Mouse (Mus musculus): Measurements from ENCODE around the gene Mef2c. TPM values are rescaled to one million over a fixed set of nuclear protein-coding genes. Genes with fewer than 3 reads are reported as not detected.

The Mef2c gene
- total and polyA plus RNA-seq, 3 experiments: not detected

GRCm38 (mm10) chr13:83579410-83579809 lies 75.6 kb downstream of the Mef2c start:
- no peaks in the 10 kb centered on the region for H3K79me2 ChIP-seq (ENCODE audit: control insufficient read depth, insufficient read depth, low read length, poor library complexity)
- H3K27ac ChIP-seq (ENCODE audit: control insufficient read depth, low read depth, low read length): no peak overlapping the region
- H3K9me3 ChIP-seq (replicated peaks; ENCODE audit: insufficient read depth, low read length): no peaks in the 10 kb centered on the region
- no peak overlapping the region for H3K4me3 ChIP-seq (ENCODE audit: control insufficient read depth in 1 of 2, insufficient read depth in 1 of 2, low read depth in 2 of 2, low read length in 2 of 2)
- no peaks in the 10 kb centered on the region for H3K27me3 ChIP-seq (ENCODE audit: control insufficient read depth in 1 of 2, insufficient read depth in 2 of 2, low read length in 2 of 2)
- no peak for DNase-seq (ENCODE audit: low read depth, low spot score)
- H3K9ac ChIP-seq (ENCODE audit: control insufficient read depth, low read depth, low read length, poor library complexity, severe bottlenecking): no peak overlapping the region
- H3K4me1 ChIP-seq (ENCODE audit: control insufficient read depth in 1 of 2, insufficient read depth in 2 of 2, low read length in 2 of 2): no peaks in the 10 kb centered on the region
- no peaks in the 10 kb centered on the region for H3K36me3 ChIP-seq (ENCODE audit: control insufficient read depth in 1 of 2, insufficient read depth in 2 of 2, low read length in 2 of 2)
- TF ChIP-seq MAFK (IDR thresholded peaks at IDR 0.05; ENCODE audit: borderline replicate concordance, low read depth, low read length) (no peak), CTCF (IDR thresholded peaks at IDR 0.05 in 2 of 3, conservative IDR thresholded peaks at IDR 0.05 in 1 of 3; ENCODE audit: control insufficient read depth in 1 of 3, insufficient read depth in 1 of 3, low read depth in 2 of 3, low read length in 3 of 3, poor library complexity in 1 of 3, severe bottlenecking in 1 of 3) (no peak), NELFE (IDR thresholded peaks at IDR 0.05; ENCODE audit: low read depth, low read length) (no peak), CHD2 (IDR thresholded peaks at IDR 0.05; ENCODE audit: low read length) (no peak), RAD21 (IDR thresholded peaks at IDR 0.05; ENCODE audit: low read depth, low read length) (no peak), USF2 (IDR thresholded peaks at IDR 0.05; ENCODE audit: borderline replicate concordance in 1 of 2, insufficient read depth in 1 of 2, low read depth in 1 of 2, low read length in 2 of 2) (no peak), RCOR1 (IDR thresholded peaks at IDR 0.05; ENCODE audit: low read depth, low read length) (no peak), ZMIZ1 (IDR thresholded peaks at IDR 0.05; ENCODE audit: low read depth, low read length) (no peak), POLR2AphosphoS5 (IDR thresholded peaks at IDR 0.05; ENCODE audit: borderline replicate concordance, low read depth, low read length) (no peak)

GRCm38 (mm10) chr13:83580856-83581255 lies 77.0 kb downstream of the Mef2c start:
- Histone ChIP-seq H3K27me3 (ENCODE audit: control insufficient read depth in 1 of 2, insufficient read depth in 2 of 2, low read length in 2 of 2) (no peaks in the 10 kb centered on the region), H3K4me3 (ENCODE audit: control insufficient read depth in 1 of 2, insufficient read depth in 1 of 2, low read depth in 2 of 2, low read length in 2 of 2) (no peak overlapping the region), H3K9ac (ENCODE audit: control insufficient read depth, low read depth, low read length, poor library complexity, severe bottlenecking) (no peak overlapping the region), H3K36me3 (ENCODE audit: control insufficient read depth in 1 of 2, insufficient read depth in 2 of 2, low read length in 2 of 2) (no peaks in the 10 kb centered on the region), H3K4me1 (ENCODE audit: control insufficient read depth in 1 of 2, insufficient read depth in 2 of 2, low read length in 2 of 2) (no peaks in the 10 kb centered on the region), H3K9me3 (replicated peaks; ENCODE audit: insufficient read depth, low read length) (no peaks in the 10 kb centered on the region), H3K27ac (ENCODE audit: control insufficient read depth, low read depth, low read length) (no peak overlapping the region), H3K79me2 (ENCODE audit: control insufficient read depth, insufficient read depth, low read length, poor library complexity) (no peaks in the 10 kb centered on the region)
- no peak for DNase-seq (ENCODE audit: low read depth, low spot score)
- no peak for TF ChIP-seq MXI1 (IDR thresholded peaks at IDR 0.05; ENCODE audit: low read depth, low read length)
- TF ChIP-seq KAT2A (conservative IDR thresholded peaks at IDR 0.05; ENCODE audit: low read depth, low read length): no peak
- TF ChIP-seq EP300 (IDR thresholded peaks at IDR 0.05; ENCODE audit: low read depth in 1 of 2, low read length in 2 of 2): no peak
- no peak for TF ChIP-seq MEF2A (IDR thresholded peaks at IDR 0.05; ENCODE audit: extremely low read depth, insufficient replicate concordance, low read depth, low read length, poor library complexity, severe bottlenecking)

DNA sequence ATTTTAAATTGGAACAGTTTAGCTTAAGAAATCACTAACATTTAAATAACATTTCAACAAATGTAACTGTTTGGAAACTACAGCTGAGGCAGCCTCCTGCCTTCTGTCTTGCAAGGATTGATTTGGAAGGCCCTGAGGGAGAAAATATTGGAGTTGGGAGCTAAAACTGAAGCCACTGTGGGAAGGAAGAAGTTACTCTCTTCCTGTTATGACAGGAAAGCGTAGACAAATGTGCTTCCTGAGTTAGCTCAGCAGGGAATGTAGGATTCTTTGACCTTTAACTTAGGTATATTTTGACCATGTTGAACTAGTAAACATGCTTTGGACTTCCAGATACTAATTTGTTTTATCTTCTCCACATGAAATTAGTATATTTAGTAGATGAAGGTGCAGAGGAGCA lies 78.7 kb downstream of the Mef2c start:
- Histone ChIP-seq H3K79me2 (ENCODE audit: control insufficient read depth, insufficient read depth, low read length, poor library complexity) (no peaks in the 10 kb centered on the region), H3K36me3 (ENCODE audit: control insufficient read depth in 1 of 2, insufficient read depth in 2 of 2, low read length in 2 of 2) (no peaks in the 10 kb centered on the region), H3K9ac (ENCODE audit: control insufficient read depth, low read depth, low read length, poor library complexity, severe bottlenecking) (no peak overlapping the region), H3K27ac (ENCODE audit: control insufficient read depth, low read depth, low read length) (no peak overlapping the region), H3K4me1 (ENCODE audit: control insufficient read depth in 1 of 2, insufficient read depth in 2 of 2, low read length in 2 of 2) (no peaks in the 10 kb centered on the region), H3K9me3 (replicated peaks; ENCODE audit: insufficient read depth, low read length) (no peaks in the 10 kb centered on the region), H3K4me3 (ENCODE audit: control insufficient read depth in 1 of 2, insufficient read depth in 1 of 2, low read depth in 2 of 2, low read length in 2 of 2) (no peak overlapping the region), H3K27me3 (ENCODE audit: control insufficient read depth in 1 of 2, insufficient read depth in 2 of 2, low read length in 2 of 2) (no peaks in the 10 kb centered on the region)
- no peak for DNase-seq (ENCODE audit: low read depth, low spot score)
- TF ChIP-seq ZMIZ1 (IDR thresholded peaks at IDR 0.05; ENCODE audit: low read depth, low read length) (no peak), POLR2AphosphoS5 (IDR thresholded peaks at IDR 0.05; ENCODE audit: borderline replicate concordance, low read depth, low read length) (no peak), ZC3H11A (IDR thresholded peaks at IDR 0.05; ENCODE audit: low read depth, low read length) (no peak), TBP (IDR thresholded peaks at IDR 0.05; ENCODE audit: low read depth, low read length) (no peak), RAD21 (IDR thresholded peaks at IDR 0.05; ENCODE audit: low read depth, low read length) (no peak), CTCF (IDR thresholded peaks at IDR 0.05 in 2 of 3, conservative IDR thresholded peaks at IDR 0.05 in 1 of 3; ENCODE audit: control insufficient read depth in 1 of 3, insufficient read depth in 1 of 3, low read depth in 2 of 3, low read length in 3 of 3, poor library complexity in 1 of 3, severe bottlenecking in 1 of 3) (no peak), CHD1 (IDR thresholded peaks at IDR 0.05; ENCODE audit: low read depth, low read length) (no peak), MYC (IDR thresholded peaks at IDR 0.05; ENCODE audit: low read depth, low read length) (no peak), HCFC1 (IDR thresholded peaks at IDR 0.05; ENCODE audit: low read depth, low read length) (no peak), KAT2A (conservative IDR thresholded peaks at IDR 0.05; ENCODE audit: low read depth, low read length) (no peak), RCOR1 (IDR thresholded peaks at IDR 0.05; ENCODE audit: low read depth, low read length) (no peak), EP300 (IDR thresholded peaks at IDR 0.05; ENCODE audit: low read depth in 1 of 2, low read length in 2 of 2) (no peak), ZKSCAN1 (IDR thresholded peaks at IDR 0.05; ENCODE audit: low read depth, low read length) (no peak), ZNF384 (IDR thresholded peaks at IDR 0.05; ENCODE audit: low read depth, low read length) (no peak), USF1 (IDR thresholded peaks at IDR 0.05; ENCODE audit: low read depth, low read length) (no peak), ELF1 (IDR thresholded peaks at IDR 0.05; ENCODE audit: low read depth, low read length) (no peak), NELFE (IDR thresholded peaks at IDR 0.05; ENCODE audit: low read depth, low read length) (no peak), MAX (IDR thresholded peaks at IDR 0.05; ENCODE audit: low read length) (no peak), NRF1 (IDR thresholded peaks at IDR 0.05; ENCODE audit: insufficient read depth, low read depth, low read length, poor library complexity, severe bottlenecking) (no peak)
